Mouse (Mus musculus) stomach, embryonic 16.5 days (tissue): ENCODE data around the gene Phldb2. TPM values are rescaled to one million over a fixed set of nuclear protein-coding genes. Genes with fewer than 3 reads are reported as not detected.

Experiments
- ATAC-seq: fragments of 200-750 bp; cut with Nextera tagmentation; 2 replicates; pipeline ENCODE4 v1.8.0; 2017; ENCODE audit warnings: moderate number of reproducible peaks, moderate TSS enrichment; ENCODE audit not compliant: insufficient read depth, low FRiP score
- H3K27ac ChIP-seq: fragments of 300-500 bp; sonication (generic); 2 replicates; pipeline ENCODE4 v1.5.1; 2014; ENCODE audit warnings: low read length
- H3K27me3 ChIP-seq: fragments of 300-500 bp; sonication (generic); 2 replicates; pipeline ENCODE4 v1.6.1; 2014; ENCODE audit warnings: low read length, control low read depth, mixed read lengths; ENCODE audit not compliant: control insufficient read depth, insufficient read depth
- H3K36me3 ChIP-seq: fragments of 300-500 bp; sonication (generic); 2 replicates; pipeline ENCODE4 v1.6.1; 2014; ENCODE audit warnings: low read length; ENCODE audit not compliant: control insufficient read depth, insufficient read depth
- H3K4me1 ChIP-seq: fragments of 300-500 bp; sonication (generic); 2 replicates; pipeline ENCODE4 v1.6.1; 2014; ENCODE audit warnings: low read length, control low read depth, mixed read lengths; ENCODE audit not compliant: control insufficient read depth, insufficient read depth
- H3K4me2 ChIP-seq: fragments of 300-500 bp; sonication (generic); 2 replicates; pipeline ENCODE4 v1.6.1; 2014; ENCODE audit warnings: low read depth, low read length, mixed read lengths
- H3K4me3 ChIP-seq: fragments of 300-500 bp; sonication (generic); replicated peaks from 2 replicates; pipeline ENCODE4 v1.5.1; 2014; ENCODE audit warnings: mild to moderate bottlenecking, low read length
- H3K9ac ChIP-seq: fragments of 300-500 bp; sonication (generic); 2 replicates; pipeline ENCODE4 v1.6.1; 2014; ENCODE audit warnings: low read length
- H3K9me3 ChIP-seq: fragments of 300-500 bp; sonication (generic); replicated peaks from 2 replicates; pipeline ENCODE4 v1.6.1; 2016; ENCODE audit warnings: low read length, control low read depth; ENCODE audit not compliant: control insufficient read depth
- WGBS: fragments of 180-500 bp; shearing (Covaris S2); extraction: QIAGEN DNeasy Blood & Tissue Kit; methylation state at CpG from one replicate; pipeline ENCODE4 v1.1.7; 2014; 5-methylcytosine and 5-hydroxymethylcytosine counted together
- polyA plus RNA-seq: library from polyadenylated mRNA; unstranded; fragments of >200 nt; fragmentation: Nextera tagmentation; extraction: Ambion mirVana; gene quantifications from 2 replicates; pipeline ENCODE4 v1.2.1, GENCODE M21; 2015

The Phldb2 gene
- polyA plus RNA-seq, 1 experiment from 2014 or later = 28.3 TPM

DNA sequence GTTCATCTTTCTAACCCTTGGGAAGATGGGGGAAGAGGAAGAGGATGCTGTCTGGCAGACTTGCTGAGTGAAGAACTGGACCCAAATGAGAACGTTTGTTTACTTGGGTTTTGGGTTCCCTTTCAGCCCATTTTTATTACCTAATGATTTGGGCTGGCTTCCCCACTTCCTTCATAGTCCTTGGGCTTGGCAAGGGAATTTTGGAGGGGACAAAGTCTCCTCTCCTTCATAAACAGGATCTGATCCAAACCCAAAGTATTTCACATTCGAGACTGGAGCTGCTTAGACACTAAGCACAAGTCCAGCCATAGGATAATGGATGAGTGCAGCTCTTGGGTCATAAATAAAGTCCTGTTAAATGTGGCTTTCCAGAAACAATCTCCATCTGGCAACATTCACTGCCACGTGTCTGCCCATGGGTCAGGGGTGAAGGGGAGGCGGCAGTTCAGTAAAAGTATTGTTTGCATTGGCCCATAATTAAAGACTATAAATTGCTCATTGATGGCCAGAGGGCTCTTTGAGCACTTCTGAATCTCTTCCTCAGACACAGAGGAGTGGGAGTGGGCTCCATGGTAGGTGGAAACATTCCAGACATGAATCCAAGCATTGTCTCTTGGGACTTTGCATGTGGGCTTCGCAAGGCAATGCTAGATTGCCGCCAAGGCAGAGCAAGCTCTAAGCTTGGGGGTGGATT lies 29.5 kb downstream of the Phldb2 start:
- no peak overlapping the region for H3K27ac ChIP-seq

DNA sequence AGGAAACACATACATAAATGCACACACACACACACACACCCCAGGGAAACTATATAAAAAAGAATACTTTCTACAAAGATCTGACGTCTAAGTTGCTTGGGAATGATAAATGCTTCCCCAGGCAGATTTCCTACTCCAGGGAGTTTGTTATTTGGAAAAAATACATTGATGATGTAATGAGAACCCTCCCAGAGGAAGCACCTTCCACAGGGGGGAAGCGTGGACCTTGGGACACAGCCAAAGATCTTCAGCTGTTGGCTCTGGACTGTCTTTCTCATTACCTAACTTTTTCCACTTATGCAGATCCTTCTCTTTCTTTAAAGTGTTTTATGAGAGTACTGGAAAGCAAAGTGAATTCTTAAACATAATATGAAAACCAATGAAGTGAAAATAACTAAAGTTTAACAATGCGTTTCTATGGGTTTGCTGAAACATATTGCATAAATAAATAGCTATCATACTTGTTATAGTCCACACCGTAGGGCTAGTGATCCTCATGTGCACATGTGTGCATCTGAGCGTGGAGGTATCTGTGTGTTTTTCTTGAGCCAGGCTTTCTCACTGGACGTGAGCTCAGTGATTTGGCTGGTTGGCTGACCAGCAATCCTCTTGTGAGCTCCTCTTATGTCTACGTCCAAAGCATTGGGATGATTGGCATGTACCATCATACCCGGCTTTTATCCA lies 30.7 kb downstream of the Phldb2 start:
- peaks cover 21% of the 10 kb centered on the region for H3K4me1 ChIP-seq
- no peak overlapping the region for H3K9ac ChIP-seq
- no peak for ATAC-seq
- no peaks in the 10 kb centered on the region for H3K9me3 ChIP-seq
- peak overlapping the region; percentile 24; the same call in 1 of the 2 replicates for H3K27ac ChIP-seq
- no peak overlapping the region for H3K4me2 ChIP-seq
- H3K36me3 ChIP-seq = no peaks in the 10 kb centered on the region
- H3K27me3 ChIP-seq = no peaks in the 10 kb centered on the region
- no peak overlapping the region for H3K4me3 ChIP-seq
- 67% methylated on average over 8 of the region's 8 CpGs for WGBS

More for the DNA sequence above, 29.5 kb downstream of the Phldb2 start:
- 49% methylated on average over 6 of the region's 6 CpGs for WGBS
- Histone ChIP-seq H3K27me3 (no peaks in the 10 kb centered on the region), H3K4me2 (no peak overlapping the region), H3K36me3 (no peaks in the 10 kb centered on the region), H3K9ac (no peak overlapping the region), H3K4me1 (peaks cover 23% of the 10 kb centered on the region), H3K4me3 (no peak overlapping the region), H3K9me3 (no peaks in the 10 kb centered on the region)
- ATAC-seq = peak; percentile 39; the same call in 1 of the 2 replicates

- Histone ChIP-seq H3K4me3 (no peak overlapping the region), H3K27ac (no peak overlapping the region), H3K36me3 (no peaks in the 10 kb centered on the region), H3K4me2 (no peak overlapping the region), H3K9me3 (no peaks in the 10 kb centered on the region), H3K4me1 (peaks cover 13% of the 10 kb centered on the region; the same call in 1 of the 2 replicates), H3K27me3 (no peaks in the 10 kb centered on the region), H3K9ac (no peak overlapping the region)
- WGBS = 72% methylated on average over 8 of the region's 8 CpGs
- ATAC-seq = no peak
Observed at GRCm38 (mm10) chr16:45919572-45919971, 33.8 kb downstream of the Phldb2 start.

GRCm38 (mm10) chr16:45903595-45903994 lies 49.8 kb downstream of the Phldb2 start:
- H3K9me3 ChIP-seq = no peaks in the 10 kb centered on the region
- ATAC-seq = no peak
- H3K4me3 ChIP-seq = no peak overlapping the region
- H3K27me3 ChIP-seq = no peaks in the 10 kb centered on the region
- no peaks in the 10 kb centered on the region for H3K36me3 ChIP-seq
- H3K9ac ChIP-seq = no peak overlapping the region
- no peaks in the 10 kb centered on the region for H3K4me1 ChIP-seq
- 75% methylated on average over 8 of the region's 8 CpGs for WGBS
- H3K4me2 ChIP-seq = no peak overlapping the region
- H3K27ac ChIP-seq = no peak overlapping the region

- Histone ChIP-seq H3K9ac (no peak overlapping the region), H3K9me3 (no peaks in the 10 kb centered on the region), H3K4me3 (no peak overlapping the region), H3K4me2 (no peak overlapping the region), H3K27me3 (no peaks in the 10 kb centered on the region), H3K27ac (no peak overlapping the region), H3K4me1 (no peaks in the 10 kb centered on the region), H3K36me3 (no peaks in the 10 kb centered on the region)
- 91% methylated on average over 3 of the region's 3 CpGs for WGBS
- ATAC-seq = no peak
Observed at GRCm38 (mm10) chr16:45898459-45898858, 54.9 kb downstream of the Phldb2 start.

DNA sequence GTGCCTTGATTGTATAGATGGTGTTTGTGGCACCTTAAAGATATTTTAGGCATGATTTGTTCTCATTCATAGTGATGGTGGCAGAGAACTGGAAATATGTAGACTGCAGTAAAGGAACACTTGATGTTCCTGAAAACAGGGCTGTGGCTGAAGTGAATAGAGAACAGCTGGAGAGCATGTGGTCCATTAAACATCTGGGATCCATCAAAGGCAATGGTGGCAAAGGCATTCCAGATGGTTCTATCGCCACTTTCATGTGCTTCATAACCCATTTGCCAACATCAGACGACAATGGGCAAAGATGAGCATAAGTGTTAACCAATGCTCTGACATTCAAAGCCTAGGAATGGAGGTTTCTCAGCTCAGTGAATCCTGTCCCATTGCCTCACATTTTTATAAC lies 56.8 kb downstream of the Phldb2 start:
- Histone ChIP-seq H3K4me3 (no peak overlapping the region), H3K4me2 (no peak overlapping the region), H3K9ac (no peak overlapping the region), H3K9me3 (no peaks in the 10 kb centered on the region), H3K36me3 (no peaks in the 10 kb centered on the region), H3K27me3 (no peaks in the 10 kb centered on the region), H3K4me1 (no peaks in the 10 kb centered on the region), H3K27ac (no peak overlapping the region)
- ATAC-seq = no peak
- WGBS = 66% methylated on average over 2 of the region's 2 CpGs

DNA sequence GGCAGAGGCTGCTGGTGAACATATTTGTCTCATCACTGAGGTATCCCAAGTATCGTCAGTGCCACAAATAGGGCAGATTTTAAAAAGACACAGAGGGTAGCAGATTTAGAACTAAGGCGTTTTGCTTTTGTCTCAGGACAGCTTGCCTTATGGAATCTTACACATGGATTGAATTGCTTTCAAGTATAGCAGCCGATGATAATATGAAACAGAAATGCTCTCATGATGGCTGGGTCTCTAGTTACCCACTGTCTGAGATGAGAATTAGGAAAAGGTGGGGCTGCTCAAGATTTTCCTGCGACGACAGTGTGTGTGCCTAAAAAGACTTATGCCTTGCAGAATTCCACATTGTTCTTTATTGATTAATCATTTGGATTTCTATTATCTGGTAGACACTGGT lies 58.4 kb downstream of the Phldb2 start:
- Histone ChIP-seq H3K4me1 (no peaks in the 10 kb centered on the region), H3K9ac (no peak overlapping the region), H3K9me3 (no peaks in the 10 kb centered on the region), H3K27ac (no peak overlapping the region), H3K4me3 (no peak overlapping the region), H3K36me3 (no peaks in the 10 kb centered on the region), H3K27me3 (no peaks in the 10 kb centered on the region), H3K4me2 (no peak overlapping the region)
- 72% methylated on average over 5 of the region's 5 CpGs for WGBS
- no peak for ATAC-seq

DNA sequence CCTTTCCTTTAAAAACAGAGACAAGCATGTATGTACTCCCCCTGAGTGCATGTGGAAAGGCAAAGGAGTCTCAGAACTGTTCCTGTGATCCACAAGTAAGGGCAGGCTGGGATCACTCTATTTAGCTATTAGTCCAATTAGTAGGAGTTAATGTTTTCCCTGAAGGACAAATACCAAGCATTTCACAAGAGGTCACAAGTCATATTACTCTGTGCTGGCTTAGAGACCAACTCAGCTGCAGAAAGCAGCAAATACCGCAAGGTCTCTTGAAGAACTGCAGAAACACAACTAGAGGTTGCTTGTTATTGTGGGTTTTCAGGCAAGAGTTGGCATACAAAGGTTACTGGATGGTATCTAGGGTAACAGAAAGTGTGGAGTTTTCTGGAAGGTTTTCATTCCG lies 59.6 kb downstream of the Phldb2 start:
- Histone ChIP-seq H3K4me3 (no peak overlapping the region), H3K36me3 (no peaks in the 10 kb centered on the region), H3K9me3 (no peaks in the 10 kb centered on the region), H3K4me1 (no peaks in the 10 kb centered on the region), H3K9ac (no peak overlapping the region), H3K4me2 (no peak overlapping the region), H3K27ac (no peak overlapping the region), H3K27me3 (no peaks in the 10 kb centered on the region)
- ATAC-seq = no peak
- 73% methylated on average over 2 of the region's 2 CpGs for WGBS

DNA sequence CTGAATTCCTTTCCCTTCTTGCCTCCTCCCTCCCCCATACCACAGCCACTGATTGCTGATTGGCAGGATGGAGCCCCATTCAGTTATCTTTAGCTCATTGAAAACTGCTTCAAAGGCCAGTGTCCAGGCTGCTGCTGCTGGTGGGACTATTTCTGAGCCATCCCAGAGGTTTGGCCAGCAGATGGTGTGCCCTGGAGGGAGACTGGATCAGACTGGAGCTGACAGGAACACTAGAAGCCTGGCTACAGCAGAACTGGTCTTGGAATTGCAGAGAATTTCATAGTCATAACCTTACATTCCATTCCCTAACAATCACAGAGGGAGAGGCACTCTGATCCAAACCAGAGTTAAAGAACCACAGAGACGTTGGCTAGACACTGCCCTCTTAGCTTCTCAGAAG lies 60.5 kb downstream of the Phldb2 start:
- Histone ChIP-seq H3K4me2 (no peak overlapping the region), H3K4me1 (no peaks in the 10 kb centered on the region), H3K4me3 (no peak overlapping the region), H3K36me3 (no peaks in the 10 kb centered on the region), H3K27me3 (no peaks in the 10 kb centered on the region), H3K9me3 (no peaks in the 10 kb centered on the region), H3K9ac (no peak overlapping the region; the same call in 1 of the 2 replicates), H3K27ac (no peak overlapping the region)
- WGBS = 18% methylated on average over 1 of the region's 1 CpGs
- ATAC-seq = no peak
